Mouse (Mus musculus) small intestine, adult 2 months (tissue): ENCODE results near the gene Olfr1414.
"Not testable (repeated sequence)": the region's sequence is repeated elsewhere in the genome, so short reads cannot be mapped to it uniquely, and the experiment has no call there.

Experiments used
- CTCF ChIP-seq: fragments of 200-500 bp; IDR thresholded peaks from 2 replicates; pipeline ENCODE4 v1.5.1; 2012; ENCODE audit warnings: low read depth, mild to moderate bottlenecking, control low read depth, inconsistent platforms, low read length, moderate library complexity, mixed read lengths; ENCODE audit not compliant: insufficient replicate concordance, insufficient read length; ENCODE audit errors: extremely low read depth
- POLR2A ChIP-seq: fragments of 200-500 bp; IDR thresholded peaks from 2 replicates; pipeline ENCODE4 v1.6.1; 2012; ENCODE audit warnings: low read depth, mild to moderate bottlenecking, control low read depth, inconsistent platforms, low read length, moderate library complexity

GRCm38 (mm10) chr1:92511646-92512045 lies 6.8 kb downstream of the Olfr1414 start:
- not testable (repeated sequence) for TF ChIP-seq POLR2A, CTCF
